Mouse (Mus musculus): ENCODE measurements at regions not wholly inside any gene's neighbourhood (a gene's known extent, or its start where the extent isn't known, plus 50 kb on each side); places are given as distances from the start of the nearest gene placed in this dataset.
A peak's percentile ranks its signal among the peaks of the same experiment; 100 is the strongest.

GRCm38 (mm10) chr13:100939677-100940076 lies 106.5 kb upstream of the Slc30a5 start:
- Histone ChIP-seq H3K4me3 (ENCODE audit: insufficient read depth in 1 of 2, low read depth in 2 of 2, low read length in 2 of 2) (no peak overlapping the region), H3K9me3 (ENCODE audit: control insufficient read depth, low read length) (no peaks in the 10 kb centered on the region), H3K4me1 (replicated peaks; ENCODE audit: control insufficient read depth in 2 of 2, insufficient read depth in 2 of 2, low read length in 1 of 2) (no peaks in the 10 kb centered on the region), H3K4me2 (ENCODE audit: low read depth) (no peak overlapping the region), H3K27ac (no peak overlapping the region), H3K27me3 (ENCODE audit: control insufficient read depth, insufficient read depth, low read length) (no peaks in the 10 kb centered on the region), H3K9ac (replicated peaks) (no peak overlapping the region), H3K36me3 (replicated peaks; ENCODE audit: control insufficient read depth, insufficient read depth, low read depth) (no peaks in the 10 kb centered on the region)
- DNase-seq (ENCODE audit: low read depth in 3 of 3, low spot score in 3 of 3) (peak; percentile 9 to 19 (median 16)), ATAC-seq (ENCODE audit: insufficient read depth) (no peak)
- 37% methylated on average over 4 of the region's 4 CpGs for WGBS (ENCODE audit: insufficient replicate concordance)
- TF ChIP-seq CTCF (IDR thresholded peaks at IDR 0.05; ENCODE audit: low read depth) (peak; percentile 69), EP300 (IDR thresholded peaks at IDR 0.05; ENCODE audit: low read depth) (no peak)

GRCm38 (mm10) chr13:100933265-100933664 lies 100.0 kb upstream of the Slc30a5 start:
- DNase-seq (ENCODE audit: low read depth in 3 of 3, low spot score in 3 of 3): no peak
- no peak for ATAC-seq (ENCODE audit: insufficient read depth)
- no peaks in the 10 kb centered on the region for H3K9me3 ChIP-seq (ENCODE audit: control insufficient read depth, low read length)

GRCm38 (mm10) chr13:100899566-100899965 lies 66.3 kb upstream of the Slc30a5 start:
- Histone ChIP-seq H3K9me3 (ENCODE audit: control insufficient read depth, low read length) (no peaks in the 10 kb centered on the region), H3K4me3 (ENCODE audit: insufficient read depth in 1 of 2, low read depth in 2 of 2, low read length in 2 of 2) (no peak overlapping the region), H3K27ac (no peak overlapping the region), H3K4me1 (replicated peaks; ENCODE audit: control insufficient read depth in 2 of 2, insufficient read depth in 2 of 2, low read length in 1 of 2) (no peaks in the 10 kb centered on the region), H3K27me3 (ENCODE audit: control insufficient read depth, insufficient read depth, low read length) (no peaks in the 10 kb centered on the region), H3K4me2 (ENCODE audit: low read depth) (no peak overlapping the region), H3K9ac (replicated peaks) (no peak overlapping the region), H3K36me3 (replicated peaks; ENCODE audit: control insufficient read depth, insufficient read depth, low read depth) (no peaks in the 10 kb centered on the region)
- 53% methylated on average over 2 of the region's 2 CpGs for WGBS (ENCODE audit: insufficient replicate concordance)
- ATAC-seq (ENCODE audit: insufficient read depth): no peak
- TF ChIP-seq CTCF (IDR thresholded peaks at IDR 0.05; ENCODE audit: low read depth) (no peak), EP300 (IDR thresholded peaks at IDR 0.05; ENCODE audit: low read depth) (no peak)
- no peak for DNase-seq (ENCODE audit: low read depth in 3 of 3, low spot score in 3 of 3)

More at GRCm38 (mm10) chr13:100933265-100933664, 100.0 kb upstream of the Slc30a5 start:
- TF ChIP-seq EP300 (IDR thresholded peaks at IDR 0.05; ENCODE audit: low read depth) (no peak), CTCF (IDR thresholded peaks at IDR 0.05; ENCODE audit: low read depth) (no peak)
- Histone ChIP-seq H3K4me1 (replicated peaks; ENCODE audit: control insufficient read depth in 2 of 2, insufficient read depth in 2 of 2, low read length in 1 of 2) (no peaks in the 10 kb centered on the region), H3K4me2 (ENCODE audit: low read depth) (no peak overlapping the region), H3K27ac (no peak overlapping the region), H3K27me3 (ENCODE audit: control insufficient read depth, insufficient read depth, low read length) (no peaks in the 10 kb centered on the region), H3K4me3 (ENCODE audit: insufficient read depth in 1 of 2, low read depth in 2 of 2, low read length in 2 of 2) (no peak overlapping the region), H3K9ac (replicated peaks) (no peak overlapping the region), H3K36me3 (replicated peaks; ENCODE audit: control insufficient read depth, insufficient read depth, low read depth) (no peaks in the 10 kb centered on the region)
- 42% methylated on average over 8 of the region's 8 CpGs for WGBS (ENCODE audit: insufficient replicate concordance)

- Histone ChIP-seq H3K4me1 (replicated peaks; ENCODE audit: control insufficient read depth in 2 of 2, insufficient read depth in 2 of 2, low read length in 1 of 2) (peaks cover 0 to 2% of the 10 kb centered on the region in 2 experiments; a peak in 1 of 4 replicates), H3K27me3 (ENCODE audit: control insufficient read depth, insufficient read depth, low read length) (no peaks in the 10 kb centered on the region), H3K9me3 (ENCODE audit: control insufficient read depth, low read length) (no peaks in the 10 kb centered on the region), H3K27ac (no peak overlapping the region), H3K9ac (replicated peaks) (no peak overlapping the region), H3K4me3 (ENCODE audit: insufficient read depth in 1 of 2, low read depth in 2 of 2, low read length in 2 of 2) (no peak overlapping the region), H3K4me2 (ENCODE audit: low read depth) (no peak overlapping the region), H3K36me3 (replicated peaks; ENCODE audit: control insufficient read depth, insufficient read depth, low read depth) (no peaks in the 10 kb centered on the region)
- DNase-seq (ENCODE audit: low read depth in 3 of 3, low spot score in 3 of 3) (no peak), ATAC-seq (ENCODE audit: insufficient read depth) (no peak)
- 66% methylated on average over 9 of the region's 9 CpGs for WGBS (ENCODE audit: insufficient replicate concordance)
- TF ChIP-seq CTCF (IDR thresholded peaks at IDR 0.05; ENCODE audit: low read depth): no peak
- TF ChIP-seq EP300 (IDR thresholded peaks at IDR 0.05; ENCODE audit: low read depth): no peak
These were observed 60.6 kb upstream of the Slc30a5 start for GRCm38 (mm10) chr13:100893871-100894270.

GRCm38 (mm10) chr13:100893096-100893495 lies 59.9 kb upstream of the Slc30a5 start:
- TF ChIP-seq EP300 (IDR thresholded peaks at IDR 0.05; ENCODE audit: low read depth) (no peak), CTCF (IDR thresholded peaks at IDR 0.05; ENCODE audit: low read depth) (no peak)
- WGBS (ENCODE audit: insufficient replicate concordance): 58% methylated on average over 1 of the region's 1 CpGs
- Histone ChIP-seq H3K27ac (no peak overlapping the region), H3K4me3 (ENCODE audit: insufficient read depth in 1 of 2, low read depth in 2 of 2, low read length in 2 of 2) (no peak overlapping the region), H3K36me3 (replicated peaks; ENCODE audit: control insufficient read depth, insufficient read depth, low read depth) (no peaks in the 10 kb centered on the region), H3K9ac (replicated peaks) (no peak overlapping the region), H3K4me1 (replicated peaks; ENCODE audit: control insufficient read depth in 2 of 2, insufficient read depth in 2 of 2, low read length in 1 of 2) (peaks cover 0 to 2% of the 10 kb centered on the region in 2 experiments; a peak in 1 of 4 replicates), H3K9me3 (ENCODE audit: control insufficient read depth, low read length) (no peaks in the 10 kb centered on the region), H3K27me3 (ENCODE audit: control insufficient read depth, insufficient read depth, low read length) (no peaks in the 10 kb centered on the region), H3K4me2 (ENCODE audit: low read depth) (no peak overlapping the region)
- ATAC-seq (ENCODE audit: insufficient read depth) (no peak), DNase-seq (ENCODE audit: low read depth in 3 of 3, low spot score in 3 of 3) (no peak)

All from liver, embryonic 14.5 days (tissue).